Mouse (Mus musculus): ENCODE results near the gene Brd9. TPM values are rescaled to one million over a fixed set of nuclear protein-coding genes. Genes with fewer than 3 reads are reported as not detected.

Gene Brd9
- polyA plus RNA-seq, 1 experiment from 2014 or later, result 38.6 TPM

DNA sequence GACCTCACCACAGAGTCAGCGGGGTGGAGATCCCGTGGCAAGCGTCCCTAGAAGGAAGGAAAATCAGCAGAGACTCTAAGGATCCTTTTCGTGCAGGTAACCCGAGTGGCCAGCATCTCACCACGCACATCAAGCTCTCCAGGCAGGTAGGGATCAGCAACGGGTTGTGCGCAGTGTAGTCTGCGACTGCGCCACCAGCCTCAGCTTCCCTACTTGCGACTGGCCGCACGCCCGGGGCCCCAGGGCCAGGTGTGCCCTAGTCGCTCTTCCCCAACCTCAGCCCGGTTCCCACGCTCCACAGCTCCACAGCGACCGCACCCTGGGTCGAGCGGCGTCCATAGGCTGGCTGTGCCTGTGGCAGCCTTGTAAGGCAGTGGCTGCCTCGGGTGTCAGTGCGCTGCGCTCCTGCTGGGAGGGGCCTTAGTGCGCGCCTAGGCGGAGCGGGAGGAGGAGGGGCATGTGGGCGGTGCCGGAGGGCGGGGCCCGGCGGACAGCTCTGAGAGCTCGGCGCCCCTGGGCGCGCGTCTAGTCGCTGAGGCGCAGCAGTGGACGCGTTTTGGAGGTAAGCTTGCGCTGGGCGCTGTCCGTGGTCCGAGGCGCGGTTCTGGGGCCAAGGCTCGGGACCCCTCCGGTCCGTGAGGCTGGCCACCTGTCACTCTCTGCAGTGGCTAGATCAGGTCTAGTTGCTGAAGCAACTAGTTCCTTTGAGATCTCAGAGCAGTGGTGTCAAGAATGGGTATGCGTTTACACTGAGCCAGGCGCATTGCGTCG lies 71.5 kb downstream of the Brd9 start, which contains the start of gene Tppp:
Gene Tppp (plus strand): TSS at position 460 of the 771 bp plus-strand sequence.
- no peaks in the 10 kb centered on the region for H3K36me3 ChIP-seq (ENCODE audit: control insufficient read depth, insufficient read depth, low read length)
- H3K9ac ChIP-seq (ENCODE audit: low read length), result peak within 1 kb of the TSS; percentile 79
- peaks cover 3% of the 10 kb centered on the region; the same call in 1 of the 2 replicates for H3K27me3 ChIP-seq (ENCODE audit: control insufficient read depth, insufficient read depth, low read length)
- WGBS, result under 1% methylated on average over 56 of the region's 56 CpGs
- H3K4me1 ChIP-seq (ENCODE audit: control insufficient read depth in 2 of 2, insufficient read depth in 2 of 2, low read length in 2 of 2), result peaks cover 5 to 17% of the 10 kb centered on the region in 2 experiments; a peak in 3 of 4 replicates
- H3K27ac ChIP-seq (replicated peaks in 1 of 2; ENCODE audit: control insufficient read depth in 1 of 2, insufficient read depth in 1 of 2, low read depth in 2 of 2, low read length in 2 of 2), result peak within 1 kb of the TSS in 1 of 2 experiments; percentile 35; a peak in 1 of 4 replicates
- peak within 1 kb of the TSS; percentile 61 to 62 for H3K4me3 ChIP-seq (ENCODE audit: control insufficient read depth in 1 of 2, insufficient read depth in 1 of 2, low read depth in 1 of 2, low read length in 2 of 2)
- H3K9me3 ChIP-seq (ENCODE audit: control insufficient read depth, low read length), result no peaks in the 10 kb centered on the region
- peak; percentile 95 for ATAC-seq (ENCODE audit: insufficient number of reproducible peaks, insufficient read depth, low FRiP score, low read depth)
- H3K4me2 ChIP-seq (ENCODE audit: low read length), result peak within 1 kb of the TSS; percentile 100

DNA sequence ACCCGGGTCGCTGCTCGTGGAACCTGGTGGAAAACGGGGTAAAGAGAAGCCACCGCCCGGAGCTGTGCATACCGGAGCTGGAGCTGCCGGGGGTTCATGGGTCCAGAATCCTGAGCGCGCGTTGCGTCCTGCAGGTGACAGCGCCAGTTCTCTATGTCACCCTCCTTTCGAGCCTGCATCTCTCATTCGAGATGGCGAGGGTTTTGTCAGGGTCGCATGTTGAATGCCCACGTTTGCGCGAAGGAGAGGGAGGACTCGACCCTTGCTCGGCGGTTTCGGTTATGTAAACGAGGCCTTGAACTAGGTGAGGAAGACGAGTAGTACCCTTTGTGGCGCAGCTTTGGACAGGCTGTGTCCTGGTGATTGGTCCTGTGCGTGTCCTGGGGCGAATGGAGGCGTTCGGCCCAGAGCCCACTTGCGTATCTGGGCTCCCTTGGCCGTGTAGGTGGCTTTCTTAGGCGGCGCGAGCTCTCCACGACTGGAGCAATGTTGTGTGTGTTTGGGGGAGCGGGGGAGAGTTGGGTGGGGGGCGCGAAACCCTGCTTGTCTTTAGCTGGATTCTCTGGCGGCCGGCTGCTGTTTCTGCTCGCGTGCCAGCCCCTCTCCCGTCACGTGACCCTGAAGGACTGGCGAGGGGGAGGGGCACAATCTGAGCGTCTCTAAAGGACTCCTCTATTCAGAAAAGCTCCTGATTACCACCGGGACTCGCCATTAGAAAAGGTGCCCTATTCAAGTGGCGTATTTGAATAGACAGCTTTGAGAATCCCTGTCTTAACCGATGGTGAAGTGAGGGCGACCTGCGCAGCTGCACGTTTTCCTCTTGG lies 72.4 kb downstream of the Brd9 start:
- H3K27ac ChIP-seq (replicated peaks in 1 of 2; ENCODE audit: control insufficient read depth in 1 of 2, insufficient read depth in 1 of 2, low read depth in 2 of 2, low read length in 2 of 2), result 0 out of 4 replicates have a peak overlapping the region, but pooled peaks of 1 of the 2 experiments have one; percentile 20
- H3K4me1 ChIP-seq (ENCODE audit: control insufficient read depth in 2 of 2, insufficient read depth in 2 of 2, low read length in 2 of 2), result peaks cover 5 to 17% of the 10 kb centered on the region in 2 experiments; a peak in 3 of 4 replicates
- ATAC-seq (ENCODE audit: insufficient number of reproducible peaks, insufficient read depth, low FRiP score, low read depth), result no peak
- H3K4me3 ChIP-seq (ENCODE audit: control insufficient read depth in 1 of 2, insufficient read depth in 1 of 2, low read depth in 1 of 2, low read length in 2 of 2), result peak overlapping the region; percentile 61 to 62
- no peaks in the 10 kb centered on the region for H3K9me3 ChIP-seq (ENCODE audit: control insufficient read depth, low read length)
- 1% methylated on average over 55 of the region's 55 CpGs for WGBS
- H3K9ac ChIP-seq (ENCODE audit: low read length), result peak overlapping the region; percentile 71
- peak overlapping the region; percentile 100 for H3K4me2 ChIP-seq (ENCODE audit: low read length)
- peaks cover 3% of the 10 kb centered on the region; the same call in 1 of the 2 replicates for H3K27me3 ChIP-seq (ENCODE audit: control insufficient read depth, insufficient read depth, low read length)
- H3K36me3 ChIP-seq (ENCODE audit: control insufficient read depth, insufficient read depth, low read length), result no peaks in the 10 kb centered on the region

Small RNA genes within 50 kb of the gene (microRNA-seq; reads per million reads assigned to microRNA genes)
- not detected for gene Gm25197

Other genes with a start within 250 kb of the Brd9 start
- not detected in 2 replicates for gene Slc6a19, start 232.9 kb upstream of the Brd9 start, polyA plus RNA-seq (2014; fragmentation: Nextera tagmentation; extraction: Ambion mirVana)
- gene Slc12a7, start 204.7 kb upstream of the Brd9 start, polyA plus RNA-seq (2014; fragmentation: Nextera tagmentation; extraction: Ambion mirVana), result 39.4 and 44.1 TPM in 2 replicates
- 2.4 and 3.3 TPM in 2 replicates for gene Nkd2, start 90.2 kb upstream of the Brd9 start, polyA plus RNA-seq (2014; fragmentation: Nextera tagmentation; extraction: Ambion mirVana)
- 27.7 and 27.9 TPM in 2 replicates for gene Trip13, start within 50 bp of the Brd9 start, polyA plus RNA-seq (2014; fragmentation: Nextera tagmentation; extraction: Ambion mirVana)
- gene Zdhhc11, start 26.0 kb downstream of the Brd9 start, polyA plus RNA-seq (2014; fragmentation: Nextera tagmentation; extraction: Ambion mirVana), result not detected in 2 replicates
- 5.3 and 7.3 TPM in 2 replicates for gene Tppp, start 71.6 kb downstream of the Brd9 start, polyA plus RNA-seq (2014; fragmentation: Nextera tagmentation; extraction: Ambion mirVana)
- gene Cep72, start 124.5 kb downstream of the Brd9 start, polyA plus RNA-seq (2014; fragmentation: Nextera tagmentation; extraction: Ambion mirVana), result 10.6 and 12.3 TPM in 2 replicates
- gene Slc9a3, start 183.6 kb downstream of the Brd9 start, polyA plus RNA-seq (2014; fragmentation: Nextera tagmentation; extraction: Ambion mirVana), result 0.08 and 0.30 TPM in 2 replicates